Mouse (Mus musculus): ENCODE measurements around the gene Svop. TPM values are rescaled to one million over a fixed set of nuclear protein-coding genes. Genes with fewer than 3 reads are reported as not detected.

Svop gene
- polyA plus RNA-seq, 1 experiment from 2014 or later, result 2.1 TPM

DNA sequence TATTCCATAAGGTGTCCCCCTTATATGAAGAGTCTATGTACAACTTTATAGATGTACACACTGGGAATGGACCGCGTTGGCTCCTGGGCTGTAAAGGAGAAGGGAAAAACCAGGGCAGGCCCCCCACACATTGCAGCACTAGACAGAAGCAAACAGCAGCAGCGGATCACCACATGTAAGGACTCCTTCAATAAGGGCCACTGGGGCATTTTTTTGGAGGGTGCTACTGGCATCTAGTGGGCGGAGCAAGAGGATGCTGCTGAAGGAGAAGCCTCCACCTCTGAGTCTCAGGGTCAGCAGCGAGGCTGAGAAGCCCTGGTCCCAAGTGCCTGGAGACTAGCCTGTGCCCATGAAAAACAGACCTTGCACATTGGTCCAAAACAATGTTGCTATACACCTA, 100.8 kb downstream of the Svop start:
- H3K4me2 ChIP-seq (ENCODE audit: low read depth, low read length), result no peak overlapping the region
- H3K36me3 ChIP-seq (ENCODE audit: control insufficient read depth, insufficient read depth, low read length), result peaks cover 16% of the 10 kb centered on the region; the same call in 1 of the 2 replicates
- H3K4me3 ChIP-seq (ENCODE audit: low read depth, low read length), result no peak overlapping the region
- DNase-seq (ENCODE audit: low spot score), result no peak
- no peaks in the 10 kb centered on the region for H3K9me3 ChIP-seq (ENCODE audit: control insufficient read depth, low read length)
- H3K27ac ChIP-seq (replicated peaks; ENCODE audit: low read depth, low read length), result no peak overlapping the region
- ATAC-seq (ENCODE audit: low read depth), result no peak
- WGBS, result 77% methylated on average over 5 of the region's 5 CpGs
- H3K4me1 ChIP-seq (ENCODE audit: control insufficient read depth, insufficient read depth, low read length), result peaks cover 18% of the 10 kb centered on the region; the same call in 1 of the 2 replicates
- no peak overlapping the region for H3K9ac ChIP-seq (ENCODE audit: low read depth, low read length)
- H3K27me3 ChIP-seq (replicated peaks; ENCODE audit: control insufficient read depth, insufficient read depth, low read length), result no peaks in the 10 kb centered on the region

DNA sequence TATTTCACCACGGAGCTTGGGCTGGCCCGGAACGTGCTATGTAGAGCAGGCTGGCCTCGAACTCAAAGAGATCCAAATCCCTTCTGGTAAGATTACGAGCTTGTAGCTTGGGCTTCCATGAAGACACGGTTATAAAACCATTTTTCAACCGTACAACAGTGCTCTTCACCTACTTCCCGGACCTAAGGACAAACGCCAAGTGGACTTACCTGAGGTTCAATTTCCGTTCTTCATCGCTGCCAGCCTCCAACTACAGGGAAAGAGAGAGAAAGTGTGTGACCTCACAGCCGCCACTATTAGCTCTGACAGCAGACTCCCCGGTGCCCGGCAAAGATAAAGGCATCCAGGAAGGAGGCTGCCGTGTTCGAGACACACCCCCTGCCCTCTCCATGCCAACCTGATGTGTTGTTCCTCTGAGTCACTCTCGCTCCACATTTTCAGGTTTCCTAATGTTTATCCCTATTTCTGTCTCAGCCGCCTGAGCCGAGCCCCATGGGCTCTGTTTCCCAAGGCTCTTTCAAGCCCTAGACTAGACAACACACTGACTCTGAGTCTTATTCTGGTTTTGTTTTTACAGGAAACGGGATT, 101.8 kb downstream of the Svop start:
- ATAC-seq (ENCODE audit: low read depth), result no peak
- peaks cover 17% of the 10 kb centered on the region; the same call in 1 of the 2 replicates for H3K4me1 ChIP-seq (ENCODE audit: control insufficient read depth, insufficient read depth, low read length)
- 82% methylated on average over 20 of the region's 20 CpGs for WGBS

DNA sequence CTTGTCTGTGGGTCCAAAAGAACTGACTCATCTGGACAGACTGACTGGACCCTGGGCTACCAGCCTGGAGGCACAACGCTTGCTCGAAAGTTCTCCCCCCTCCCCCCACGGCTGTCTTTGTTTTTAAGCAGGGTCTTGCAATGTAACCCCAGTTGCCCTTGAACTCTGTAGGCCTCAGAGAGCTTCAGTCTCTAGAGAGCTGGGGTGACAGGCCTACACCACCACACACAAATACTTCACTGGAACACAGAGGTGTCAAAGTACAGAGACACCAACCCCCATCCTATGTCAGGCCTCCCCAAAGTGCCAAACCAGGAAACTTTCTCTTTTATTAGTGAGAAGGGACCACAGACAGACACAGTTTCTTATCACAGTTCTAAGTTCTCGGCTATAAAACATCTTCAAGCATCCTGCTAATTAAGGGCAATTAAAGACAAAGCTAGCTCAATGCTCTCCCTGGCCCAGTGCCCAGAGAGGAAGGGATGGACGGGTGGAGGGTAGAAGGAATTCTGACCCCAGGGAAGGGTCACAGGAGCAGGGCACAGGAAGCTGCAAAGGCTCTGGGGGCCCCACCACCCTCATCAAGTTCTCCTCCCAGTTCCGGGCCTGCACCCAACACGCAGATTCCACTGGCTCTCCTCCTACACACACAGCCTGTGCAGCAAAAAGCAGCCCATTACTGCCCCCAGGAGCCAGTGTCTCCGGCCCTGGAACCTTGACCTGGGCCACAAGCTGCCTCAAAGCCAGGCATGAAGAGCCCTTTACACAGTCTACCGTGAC, 105.0 kb downstream of the Svop start:
- H3K4me3 ChIP-seq (ENCODE audit: low read depth, low read length), result no peak overlapping the region
- ATAC-seq (ENCODE audit: low read depth) (no peak), DNase-seq (ENCODE audit: low spot score) (peak; percentile 42)
- H3K4me2 ChIP-seq (ENCODE audit: low read depth, low read length), result no peak overlapping the region
- H3K27ac ChIP-seq (replicated peaks; ENCODE audit: low read depth, low read length), result peak overlapping the region; percentile 52
- 28% methylated on average over 7 of the region's 9 CpGs for WGBS
- peaks cover 16% of the 10 kb centered on the region; the same call in 1 of the 2 replicates for H3K36me3 ChIP-seq (ENCODE audit: control insufficient read depth, insufficient read depth, low read length)
- H3K9ac ChIP-seq (ENCODE audit: low read depth, low read length), result no peak overlapping the region
- no peaks in the 10 kb centered on the region for H3K9me3 ChIP-seq (ENCODE audit: control insufficient read depth, low read length)
- H3K27me3 ChIP-seq (replicated peaks; ENCODE audit: control insufficient read depth, insufficient read depth, low read length), result no peaks in the 10 kb centered on the region
- peaks cover 5% of the 10 kb centered on the region; the same call in 1 of the 2 replicates for H3K4me1 ChIP-seq (ENCODE audit: control insufficient read depth, insufficient read depth, low read length)

More for the DNA sequence above, 101.8 kb downstream of the Svop start:
- Histone ChIP-seq H3K27ac (replicated peaks; ENCODE audit: low read depth, low read length) (no peak overlapping the region), H3K4me2 (ENCODE audit: low read depth, low read length) (no peak overlapping the region), H3K36me3 (ENCODE audit: control insufficient read depth, insufficient read depth, low read length) (peaks cover 16% of the 10 kb centered on the region; the same call in 1 of the 2 replicates), H3K9me3 (ENCODE audit: control insufficient read depth, low read length) (no peaks in the 10 kb centered on the region), H3K27me3 (replicated peaks; ENCODE audit: control insufficient read depth, insufficient read depth, low read length) (no peaks in the 10 kb centered on the region), H3K9ac (ENCODE audit: low read depth, low read length) (no peak overlapping the region), H3K4me3 (ENCODE audit: low read depth, low read length) (no peak overlapping the region)
- no peak for DNase-seq (ENCODE audit: low spot score)

DNA sequence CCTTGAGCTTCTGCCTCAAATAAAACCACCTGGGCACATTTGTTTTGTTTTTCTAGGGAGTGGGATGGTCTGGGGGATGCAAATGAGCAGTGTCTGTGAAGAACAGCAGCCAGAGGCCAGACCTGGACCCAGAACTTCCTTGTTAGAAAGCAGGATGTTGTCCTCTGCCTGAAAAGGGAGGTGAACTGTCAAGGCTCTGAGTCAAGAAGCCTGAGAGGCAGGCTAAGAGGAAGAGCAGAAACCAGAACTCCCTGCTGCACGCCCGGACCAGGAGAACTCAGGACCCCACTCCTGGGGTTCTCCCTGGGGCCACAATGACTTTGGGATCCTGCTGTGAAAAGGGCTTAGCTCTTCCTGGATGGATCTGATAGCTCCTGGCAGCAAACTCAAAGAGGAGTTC, 105.6 kb downstream of the Svop start:
- Histone ChIP-seq H3K36me3 (ENCODE audit: control insufficient read depth, insufficient read depth, low read length) (peaks cover 16% of the 10 kb centered on the region; the same call in 1 of the 2 replicates), H3K27me3 (replicated peaks; ENCODE audit: control insufficient read depth, insufficient read depth, low read length) (no peaks in the 10 kb centered on the region), H3K9me3 (ENCODE audit: control insufficient read depth, low read length) (no peaks in the 10 kb centered on the region), H3K9ac (ENCODE audit: low read depth, low read length) (no peak overlapping the region), H3K4me2 (ENCODE audit: low read depth, low read length) (no peak overlapping the region), H3K4me1 (ENCODE audit: control insufficient read depth, insufficient read depth, low read length) (peaks cover 5% of the 10 kb centered on the region; the same call in 1 of the 2 replicates), H3K4me3 (ENCODE audit: low read depth, low read length) (no peak overlapping the region), H3K27ac (replicated peaks; ENCODE audit: low read depth, low read length) (peak overlapping the region; percentile 18; the same call in 1 of the 2 replicates)
- 49% methylated on average over 2 of the region's 2 CpGs for WGBS
- DNase-seq (ENCODE audit: low spot score) (no peak), ATAC-seq (ENCODE audit: low read depth) (no peak)

DNA sequence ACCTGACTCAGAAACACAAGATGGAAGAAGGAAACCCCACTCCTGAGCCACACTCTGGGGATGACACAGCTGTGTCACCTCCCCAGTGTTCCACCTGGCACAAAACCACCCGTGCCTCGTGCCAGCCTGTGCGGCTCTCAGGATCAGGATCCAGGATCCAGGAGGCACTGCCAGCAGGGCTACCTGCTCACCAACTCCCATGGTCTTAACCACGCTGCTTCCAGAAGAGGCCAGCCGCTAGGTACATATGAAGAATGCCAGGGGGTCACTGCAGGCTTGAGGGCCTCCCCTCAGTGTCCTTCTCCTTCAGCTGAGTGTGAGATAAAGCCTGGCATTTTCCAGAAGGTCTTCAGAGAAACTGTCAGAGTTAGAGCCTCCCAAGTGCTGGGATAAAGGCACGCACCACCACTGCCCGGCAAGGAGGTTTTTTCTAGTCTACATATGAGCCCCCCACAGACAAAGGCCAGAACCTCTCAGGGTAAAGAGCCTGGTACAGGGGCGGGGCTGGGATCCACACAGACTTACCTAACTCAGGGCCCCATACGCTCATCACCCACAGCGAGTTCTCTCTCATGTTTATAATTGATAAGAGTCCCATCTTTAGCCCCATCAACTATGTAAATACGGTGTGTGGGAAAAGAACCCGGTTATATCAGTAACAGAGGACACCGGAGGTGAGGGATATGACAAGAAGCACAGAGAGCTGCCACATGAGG, 107.2 kb downstream of the Svop start:
- no peak for ATAC-seq (ENCODE audit: low read depth)
- DNase-seq (ENCODE audit: low spot score), result no peak
- no peak overlapping the region for H3K27ac ChIP-seq (replicated peaks; ENCODE audit: low read depth, low read length)
- no peaks in the 10 kb centered on the region for H3K27me3 ChIP-seq (replicated peaks; ENCODE audit: control insufficient read depth, insufficient read depth, low read length)
- no peak overlapping the region for H3K4me2 ChIP-seq (ENCODE audit: low read depth, low read length)
- no peak overlapping the region for H3K9ac ChIP-seq (ENCODE audit: low read depth, low read length)
- no peaks in the 10 kb centered on the region for H3K9me3 ChIP-seq (ENCODE audit: control insufficient read depth, low read length)
- 89% methylated on average over 12 of the region's 13 CpGs for WGBS
- no peak overlapping the region for H3K4me3 ChIP-seq (ENCODE audit: low read depth, low read length)
- peaks cover 12% of the 10 kb centered on the region; the same call in 1 of the 2 replicates for H3K4me1 ChIP-seq (ENCODE audit: control insufficient read depth, insufficient read depth, low read length)
- H3K36me3 ChIP-seq (ENCODE audit: control insufficient read depth, insufficient read depth, low read length), result peaks cover 16% of the 10 kb centered on the region; the same call in 1 of the 2 replicates

DNA sequence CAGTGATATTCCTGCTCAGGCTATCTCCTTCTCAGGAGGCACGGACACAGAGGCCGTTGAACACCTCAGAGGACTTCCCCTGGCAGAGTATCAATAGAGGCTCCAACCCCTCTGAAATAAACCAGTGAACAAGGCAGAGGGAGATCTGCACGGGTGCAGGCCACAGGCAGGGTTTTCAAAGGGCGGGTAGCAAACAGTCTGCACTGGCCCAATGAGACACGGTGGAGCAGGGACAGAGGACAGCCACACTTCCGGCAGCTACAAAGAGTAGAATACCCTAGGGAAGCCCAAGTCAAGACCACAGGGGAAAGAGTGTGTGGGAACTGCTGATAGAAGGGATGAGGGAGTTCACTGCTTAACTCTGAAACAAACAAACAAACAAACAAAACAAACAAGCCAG, 107.8 kb downstream of the Svop start:
- WGBS, result 73% methylated on average over 6 of the region's 6 CpGs
- no peaks in the 10 kb centered on the region for H3K27me3 ChIP-seq (replicated peaks; ENCODE audit: control insufficient read depth, insufficient read depth, low read length)
- H3K9ac ChIP-seq (ENCODE audit: low read depth, low read length), result no peak overlapping the region
- no peaks in the 10 kb centered on the region for H3K9me3 ChIP-seq (ENCODE audit: control insufficient read depth, low read length)
- no peak overlapping the region for H3K27ac ChIP-seq (replicated peaks; ENCODE audit: low read depth, low read length)
- H3K4me1 ChIP-seq (ENCODE audit: control insufficient read depth, insufficient read depth, low read length), result peaks cover 12% of the 10 kb centered on the region; the same call in 1 of the 2 replicates
- no peak for DNase-seq (ENCODE audit: low spot score)
- ATAC-seq (ENCODE audit: low read depth), result no peak
- no peak overlapping the region for H3K4me3 ChIP-seq (ENCODE audit: low read depth, low read length)
- H3K36me3 ChIP-seq (ENCODE audit: control insufficient read depth, insufficient read depth, low read length), result peaks cover 11% of the 10 kb centered on the region; the same call in 1 of the 2 replicates
- no peak overlapping the region for H3K4me2 ChIP-seq (ENCODE audit: low read depth, low read length)

DNA sequence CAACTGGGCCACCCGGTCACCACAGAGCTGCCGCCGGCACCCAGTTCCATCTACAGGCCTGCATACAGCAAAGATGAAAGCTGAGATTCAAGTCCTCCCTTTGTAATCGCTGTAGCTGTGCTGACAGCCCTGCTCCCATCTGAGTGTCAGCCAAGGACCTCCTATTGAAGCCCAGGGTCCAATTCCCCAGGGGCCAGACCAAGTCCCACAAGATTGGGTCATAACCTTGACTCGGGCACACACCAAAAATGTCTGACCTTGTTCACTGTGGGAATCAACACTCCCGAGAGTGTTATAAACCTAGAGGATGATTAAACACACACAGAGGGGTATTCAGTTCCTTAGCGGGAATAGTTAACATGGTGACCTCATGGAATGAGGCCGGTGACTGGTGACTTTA, 109.5 kb downstream of the Svop start:
- peaks cover 10% of the 10 kb centered on the region; the same call in 1 of the 2 replicates for H3K36me3 ChIP-seq (ENCODE audit: control insufficient read depth, insufficient read depth, low read length)
- H3K9ac ChIP-seq (ENCODE audit: low read depth, low read length), result no peak overlapping the region
- DNase-seq (ENCODE audit: low spot score) (no peak), ATAC-seq (ENCODE audit: low read depth) (no peak)
- 79% methylated on average over 8 of the region's 8 CpGs for WGBS
- H3K9me3 ChIP-seq (ENCODE audit: control insufficient read depth, low read length), result no peaks in the 10 kb centered on the region
- H3K4me1 ChIP-seq (ENCODE audit: control insufficient read depth, insufficient read depth, low read length), result peaks cover 11% of the 10 kb centered on the region; the same call in 1 of the 2 replicates
- no peak overlapping the region for H3K4me2 ChIP-seq (ENCODE audit: low read depth, low read length)
- no peaks in the 10 kb centered on the region for H3K27me3 ChIP-seq (replicated peaks; ENCODE audit: control insufficient read depth, insufficient read depth, low read length)
- H3K27ac ChIP-seq (replicated peaks; ENCODE audit: low read depth, low read length), result no peak overlapping the region
- no peak overlapping the region for H3K4me3 ChIP-seq (ENCODE audit: low read depth, low read length)

DNA sequence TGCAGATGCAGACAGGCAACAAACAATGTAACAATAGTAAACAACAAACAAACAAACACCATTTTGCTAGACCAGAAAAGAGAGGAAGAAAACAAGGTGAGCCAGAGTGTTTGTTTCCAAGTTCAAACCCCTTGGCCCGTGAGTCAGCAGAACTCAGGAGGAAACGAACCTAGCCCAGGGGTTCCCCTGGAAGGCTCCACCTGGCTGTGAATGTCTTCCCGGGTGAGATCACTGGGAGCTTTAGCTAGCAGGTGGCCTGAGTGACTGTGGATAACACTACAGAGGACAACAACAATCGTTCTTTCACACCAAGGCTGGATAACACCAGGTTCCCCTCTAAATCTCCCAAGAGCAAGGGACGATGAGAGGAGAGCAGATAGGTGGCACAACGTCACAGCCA, 110.2 kb downstream of the Svop start:
- Histone ChIP-seq H3K27me3 (replicated peaks; ENCODE audit: control insufficient read depth, insufficient read depth, low read length) (no peaks in the 10 kb centered on the region), H3K4me1 (ENCODE audit: control insufficient read depth, insufficient read depth, low read length) (peaks cover 7% of the 10 kb centered on the region; the same call in 1 of the 2 replicates), H3K27ac (replicated peaks; ENCODE audit: low read depth, low read length) (no peak overlapping the region), H3K4me2 (ENCODE audit: low read depth, low read length) (no peak overlapping the region), H3K9me3 (ENCODE audit: control insufficient read depth, low read length) (no peaks in the 10 kb centered on the region), H3K36me3 (ENCODE audit: control insufficient read depth, insufficient read depth, low read length) (peaks cover 8% of the 10 kb centered on the region; the same call in 1 of the 2 replicates), H3K4me3 (ENCODE audit: low read depth, low read length) (no peak overlapping the region), H3K9ac (ENCODE audit: low read depth, low read length) (no peak overlapping the region)
- DNase-seq (ENCODE audit: low spot score) (no peak), ATAC-seq (ENCODE audit: low read depth) (no peak)
- WGBS, result 87% methylated on average over 6 of the region's 6 CpGs
